Mouse (Mus musculus) liver, postnatal 0 days (tissue): ENCODE results near the gene Tef.

ENCODE experiments used
- CTCF ChIP-seq: sonication (generic); IDR thresholded peaks from 2 replicates; pipeline ENCODE4 v1.5.1; 2016; ENCODE audit warnings: antibody characterized with exemption, low read depth
- EP300 ChIP-seq: IDR thresholded peaks from 2 replicates; pipeline ENCODE4 v1.6.1; 2016; ENCODE audit warnings: antibody characterized with exemption, low read depth, mild to moderate bottlenecking

GRCm38 (mm10) chr15:81766439-81766838 lies 35.8 kb upstream of the Tef start:
- no peak for TF ChIP-seq CTCF
- no peak for TF ChIP-seq EP300
